Mouse (Mus musculus) liver, adult 2 months (tissue): ENCODE measurements around the gene Slco6d1. TPM values are rescaled to one million over a fixed set of nuclear protein-coding genes. Genes with fewer than 3 reads are reported as not detected.

Source experiments
- DNase-seq: peaks from one replicate; pipeline ENCODE4 v3.0.0-alpha.2; 2011; ENCODE audit warnings: low read depth, low spot score; ENCODE audit errors: extremely low read depth
- H3K27ac ChIP-seq: fragments of 200-500 bp; replicated peaks from 2 replicates; pipeline ENCODE4 v1.5.1; 2012; ENCODE audit warnings: low read depth, mild to moderate bottlenecking, control low read depth, inconsistent platforms, low read length; ENCODE audit not compliant: insufficient read depth
- H3K27me3 ChIP-seq: fragments of 200-500 bp; 2 replicates; pipeline ENCODE4 v1.6.1; 2012; ENCODE audit warnings: mild to moderate bottlenecking, moderate library complexity, low read length, inconsistent platforms; ENCODE audit not compliant: control insufficient read depth, insufficient read depth
- H3K36me3 ChIP-seq: fragments of 200-500 bp; 2 replicates; pipeline ENCODE4 v1.6.1; 2012; ENCODE audit warnings: low read length, inconsistent platforms; ENCODE audit not compliant: control insufficient read depth, insufficient read depth
- H3K4me1 ChIP-seq: fragments of 200-500 bp; 2 replicates; pipeline ENCODE4 v1.6.1; 2011; ENCODE audit warnings: low read length; ENCODE audit not compliant: control insufficient read depth, insufficient read depth
- H3K4me3 ChIP-seq: fragments of 200-500 bp; 2 replicates; pipeline ENCODE4 v1.5.1; 2011; ENCODE audit warnings: low read depth, mild to moderate bottlenecking, control low read depth, low read length, moderate library complexity; ENCODE audit not compliant: insufficient read depth
- H3K79me2 ChIP-seq: fragments of 200-500 bp; 2 replicates; pipeline ENCODE4 v1.6.1; 2012; ENCODE audit warnings: inconsistent platforms, mild to moderate bottlenecking, low read length, moderate library complexity; ENCODE audit not compliant: control insufficient read depth, insufficient read depth
- H3K9ac ChIP-seq: fragments of 200-500 bp; 2 replicates; pipeline ENCODE4 v1.6.1; 2012; ENCODE audit warnings: low read depth, mild to moderate bottlenecking, control low read depth, inconsistent platforms, low read length
- CTCF ChIP-seq: fragments of 200-500 bp; IDR thresholded peaks from 2 replicates; pipeline ENCODE4 v1.5.1; 2011; ENCODE audit warnings: low read depth, low read length, control low read depth
- POLR2A ChIP-seq: fragments of 200-500 bp; IDR thresholded peaks from 2 replicates; pipeline ENCODE4 v1.6.1; 2011; ENCODE audit warnings: low read length, control low read depth; ENCODE audit not compliant: insufficient read depth; ENCODE audit errors: extremely low read depth
- polyA plus RNA-seq: library from polyadenylated mRNA; depleted of rRNA; stranded (reverse); fragments of >200 nt; gene quantifications from 2 replicates; pipeline ENCODE4 v1.2.3, GENCODE M21; 2012
- total RNA-seq: library from RNA; depleted of rRNA; stranded (reverse); fragments of >200 nt; gene quantifications from 2 replicates; pipeline ENCODE4 v1.2.3, GENCODE M21; 2014

The Slco6d1 gene
- total and polyA plus RNA-seq, 2 experiments: not detected

DNA sequence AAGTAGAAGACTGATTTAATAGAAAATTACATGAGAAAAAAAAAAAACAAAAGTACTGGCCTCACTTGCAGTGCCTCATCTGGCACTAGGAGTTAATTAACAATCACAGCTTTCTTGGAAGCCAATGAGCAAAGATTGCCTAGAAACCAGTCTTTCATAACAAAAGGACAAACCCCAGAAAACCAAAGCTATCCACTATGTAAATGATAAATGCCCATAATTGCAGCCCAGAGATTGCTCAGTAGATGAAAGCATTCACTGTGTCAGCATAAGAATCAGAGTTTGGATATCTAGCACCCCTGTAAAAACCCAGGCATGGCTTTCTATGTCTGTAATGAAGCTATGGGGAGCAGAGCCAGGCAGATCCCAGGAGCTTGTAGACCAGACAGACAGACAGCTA, 144.8 kb downstream of the Slco6d1 start:
- Histone ChIP-seq H3K36me3 (no peaks in the 10 kb centered on the region), H3K27ac (no peak overlapping the region), H3K79me2 (no peaks in the 10 kb centered on the region), H3K4me3 (no peak overlapping the region), H3K9ac (no peak overlapping the region), H3K4me1 (no peaks in the 10 kb centered on the region), H3K27me3 (no peaks in the 10 kb centered on the region)
- TF ChIP-seq POLR2A (no peak), CTCF (no peak)
- no peak for DNase-seq
